Mouse (Mus musculus): Measurements from ENCODE around the gene Fndc9. TPM values are rescaled to one million over a fixed set of nuclear protein-coding genes. Genes with fewer than 3 reads are reported as not detected.

Gene Fndc9
- polyA plus RNA-seq, 1 experiment from 2014 or later: 0.18 TPM

GRCm38 (mm10) chr11:46269391-46269790, 34.1 kb downstream of the Fndc9 start:
- no peak for DNase-seq (ENCODE audit: low spot score)
- Histone ChIP-seq H3K27me3 (ENCODE audit: insufficient read depth, poor library complexity, severe bottlenecking) (no peaks in the 10 kb centered on the region), H3K36me3 (no peaks in the 10 kb centered on the region), H3K9me3 (no peaks in the 10 kb centered on the region), H3K4me1 (no peaks in the 10 kb centered on the region), H3K27ac (no peak overlapping the region), H3K4me3 (no peak overlapping the region)
- WGBS: 73% methylated on average over 9 of the region's 9 CpGs

- 62% methylated on average over 3 of the region's 3 CpGs for WGBS
- Histone ChIP-seq H3K36me3 (no peaks in the 10 kb centered on the region), H3K9me3 (no peaks in the 10 kb centered on the region), H3K4me1 (no peaks in the 10 kb centered on the region), H3K27me3 (ENCODE audit: insufficient read depth, poor library complexity, severe bottlenecking) (no peaks in the 10 kb centered on the region), H3K27ac (no peak overlapping the region), H3K4me3 (no peak overlapping the region)
- DNase-seq (ENCODE audit: low spot score): no peak
These were observed 34.6 kb downstream of the Fndc9 start for GRCm38 (mm10) chr11:46269893-46270292.

GRCm38 (mm10) chr11:46272058-46272681, 36.8 kb downstream of the Fndc9 start:
- H3K27me3 ChIP-seq (ENCODE audit: insufficient read depth, poor library complexity, severe bottlenecking): no peaks in the 10 kb centered on the region
- DNase-seq (ENCODE audit: low spot score): no peak
- no peak overlapping the region for H3K27ac ChIP-seq
- H3K4me3 ChIP-seq: no peak overlapping the region
- 66% methylated on average over 8 of the region's 8 CpGs for WGBS
- H3K4me1 ChIP-seq: 0 out of 2 replicates have a peak, but pooled peaks cover 4% of the 10 kb centered on the region
- no peaks in the 10 kb centered on the region for H3K36me3 ChIP-seq
- no peaks in the 10 kb centered on the region for H3K9me3 ChIP-seq

GRCm38 (mm10) chr11:46273969-46274368, 38.6 kb downstream of the Fndc9 start:
- WGBS: 91% methylated on average over 3 of the region's 3 CpGs
- H3K36me3 ChIP-seq: 0 out of 2 replicates have a peak, but pooled peaks cover 4% of the 10 kb centered on the region
- H3K9me3 ChIP-seq: no peaks in the 10 kb centered on the region
- H3K4me3 ChIP-seq: no peak overlapping the region
- H3K27me3 ChIP-seq (ENCODE audit: insufficient read depth, poor library complexity, severe bottlenecking): no peaks in the 10 kb centered on the region
- no peak for DNase-seq (ENCODE audit: low spot score)
- 0 out of 2 replicates have a peak, but pooled peaks cover 4% of the 10 kb centered on the region for H3K4me1 ChIP-seq
- H3K27ac ChIP-seq: no peak overlapping the region

GRCm38 (mm10) chr11:46275302-46275701, 40.0 kb downstream of the Fndc9 start:
- no peak overlapping the region for H3K4me3 ChIP-seq
- H3K36me3 ChIP-seq: 0 out of 2 replicates have a peak, but pooled peaks cover 4% of the 10 kb centered on the region
- peak; percentile 90 for DNase-seq (ENCODE audit: low spot score)
- no peaks in the 10 kb centered on the region for H3K27me3 ChIP-seq (ENCODE audit: insufficient read depth, poor library complexity, severe bottlenecking)
- no peaks in the 10 kb centered on the region for H3K9me3 ChIP-seq
- H3K4me1 ChIP-seq: 0 out of 2 replicates have a peak, but pooled peaks cover 4% of the 10 kb centered on the region
- 14% methylated on average over 6 of the region's 6 CpGs for WGBS
- H3K27ac ChIP-seq: no peak overlapping the region

GRCm38 (mm10) chr11:46276168-46276567, 40.8 kb downstream of the Fndc9 start:
- H3K4me3 ChIP-seq: no peak overlapping the region
- 0 out of 2 replicates have a peak, but pooled peaks cover 4% of the 10 kb centered on the region for H3K4me1 ChIP-seq
- no peak overlapping the region for H3K27ac ChIP-seq
- H3K36me3 ChIP-seq: 0 out of 2 replicates have a peak, but pooled peaks cover 4% of the 10 kb centered on the region
- no peaks in the 10 kb centered on the region for H3K27me3 ChIP-seq (ENCODE audit: insufficient read depth, poor library complexity, severe bottlenecking)
- no peak for DNase-seq (ENCODE audit: low spot score)
- 82% methylated on average over 8 of the region's 8 CpGs for WGBS
- no peaks in the 10 kb centered on the region for H3K9me3 ChIP-seq

- H3K36me3 ChIP-seq: 0 out of 2 replicates have a peak, but pooled peaks cover 4% of the 10 kb centered on the region
- no peak overlapping the region for H3K4me3 ChIP-seq
- no peak for DNase-seq (ENCODE audit: low spot score)
- 0 out of 2 replicates have a peak, but pooled peaks cover 4% of the 10 kb centered on the region for H3K4me1 ChIP-seq
- 32% methylated on average over 5 of the region's 5 CpGs for WGBS
- no peaks in the 10 kb centered on the region for H3K9me3 ChIP-seq
- no peaks in the 10 kb centered on the region for H3K27me3 ChIP-seq (ENCODE audit: insufficient read depth, poor library complexity, severe bottlenecking)
- H3K27ac ChIP-seq: no peak overlapping the region
These were observed 41.4 kb downstream of the Fndc9 start for GRCm38 (mm10) chr11:46276778-46277177.

- WGBS: 75% methylated on average over 5 of the region's 5 CpGs
- Histone ChIP-seq H3K9me3 (no peaks in the 10 kb centered on the region), H3K4me3 (no peak overlapping the region), H3K27ac (no peak overlapping the region), H3K27me3 (ENCODE audit: insufficient read depth, poor library complexity, severe bottlenecking) (no peaks in the 10 kb centered on the region), H3K36me3 (0 out of 2 replicates have a peak, but pooled peaks cover 4% of the 10 kb centered on the region), H3K4me1 (0 out of 2 replicates have a peak, but pooled peaks cover 4% of the 10 kb centered on the region)
- DNase-seq (ENCODE audit: low spot score): no peak
These were observed 42.8 kb downstream of the Fndc9 start for GRCm38 (mm10) chr11:46278140-46278539.

GRCm38 (mm10) chr11:46278709-46279108, 43.4 kb downstream of the Fndc9 start:
- Histone ChIP-seq H3K36me3 (0 out of 2 replicates have a peak, but pooled peaks cover 4% of the 10 kb centered on the region), H3K4me1 (0 out of 2 replicates have a peak, but pooled peaks cover 4% of the 10 kb centered on the region), H3K9me3 (no peaks in the 10 kb centered on the region), H3K4me3 (no peak overlapping the region), H3K27me3 (ENCODE audit: insufficient read depth, poor library complexity, severe bottlenecking) (no peaks in the 10 kb centered on the region), H3K27ac (no peak overlapping the region)
- 86% methylated on average over 12 of the region's 12 CpGs for WGBS
- DNase-seq (ENCODE audit: low spot score): no peak

GRCm38 (mm10) chr11:46282612-46283011, 47.3 kb downstream of the Fndc9 start:
- H3K4me3 ChIP-seq: no peak overlapping the region
- H3K4me1 ChIP-seq: no peaks in the 10 kb centered on the region
- H3K27ac ChIP-seq: no peak overlapping the region
- H3K9me3 ChIP-seq: no peaks in the 10 kb centered on the region
- H3K36me3 ChIP-seq: 0 out of 2 replicates have a peak, but pooled peaks cover 4% of the 10 kb centered on the region
- WGBS: 82% methylated on average over 5 of the region's 5 CpGs
- no peak for DNase-seq (ENCODE audit: low spot score)
- H3K27me3 ChIP-seq (ENCODE audit: insufficient read depth, poor library complexity, severe bottlenecking): no peaks in the 10 kb centered on the region

- Histone ChIP-seq H3K36me3 (no peaks in the 10 kb centered on the region), H3K9me3 (no peaks in the 10 kb centered on the region), H3K27ac (no peak overlapping the region), H3K4me3 (no peak overlapping the region), H3K4me1 (no peaks in the 10 kb centered on the region), H3K27me3 (ENCODE audit: insufficient read depth, poor library complexity, severe bottlenecking) (no peaks in the 10 kb centered on the region)
- no peak for DNase-seq (ENCODE audit: low spot score)
- WGBS: 86% methylated on average over 6 of the region's 6 CpGs
These were observed 48.5 kb downstream of the Fndc9 start for GRCm38 (mm10) chr11:46283800-46284199.

- no peaks in the 10 kb centered on the region for H3K9me3 ChIP-seq
- H3K36me3 ChIP-seq: no peaks in the 10 kb centered on the region
- no peak overlapping the region for H3K4me3 ChIP-seq
- 79% methylated on average over 6 of the region's 6 CpGs for WGBS
- no peaks in the 10 kb centered on the region for H3K4me1 ChIP-seq
- no peak for DNase-seq (ENCODE audit: low spot score)
- no peak overlapping the region for H3K27ac ChIP-seq
- no peaks in the 10 kb centered on the region for H3K27me3 ChIP-seq (ENCODE audit: insufficient read depth, poor library complexity, severe bottlenecking)
These were observed 51.5 kb downstream of the Fndc9 start for GRCm38 (mm10) chr11:46286803-46287202.

- no peak overlapping the region for H3K27ac ChIP-seq
- H3K4me3 ChIP-seq: no peak overlapping the region
- H3K9me3 ChIP-seq: no peaks in the 10 kb centered on the region
- H3K27me3 ChIP-seq (ENCODE audit: insufficient read depth, poor library complexity, severe bottlenecking): no peaks in the 10 kb centered on the region
- H3K4me1 ChIP-seq: no peaks in the 10 kb centered on the region
- H3K36me3 ChIP-seq: no peaks in the 10 kb centered on the region
- whole genome bisulfite sequencing: 67% methylated on average over 5 of the region's 5 CpGs
- no peak for DNase-seq (ENCODE audit: low spot score)
These were observed 52.8 kb downstream of the Fndc9 start for GRCm38 (mm10) chr11:46288091-46288490.

Measured in heart, embryonic 10.5 days (tissue).